Comparison of ENCODE assay signal across 13 mouse cellular contexts in the genomic region with DNA sequence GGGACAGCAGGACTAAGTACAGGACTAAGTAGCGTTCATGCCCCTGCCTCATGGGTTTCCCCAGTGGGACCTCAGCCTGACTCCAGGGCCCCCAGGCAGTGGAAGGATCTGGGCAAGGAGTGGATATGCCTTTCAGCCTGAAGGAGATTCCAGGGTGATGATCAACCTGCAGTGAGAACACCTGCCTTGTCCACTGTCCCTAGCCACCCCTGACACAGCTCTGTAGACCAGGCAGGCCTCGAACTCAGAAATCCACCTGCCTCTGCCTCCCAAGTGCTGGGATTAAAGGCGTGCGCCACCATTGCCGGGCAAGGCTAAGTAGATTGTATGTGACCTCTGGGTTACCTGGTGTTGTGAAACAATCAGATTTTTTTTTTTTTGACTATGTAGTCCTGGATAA. TPM values are rescaled to one million over a fixed set of nuclear protein-coding genes. Genes with fewer than 3 reads are reported as not detected.
DNase-seq lines count a peak whose midpoint lies in the region; ATAC-seq and TF ChIP-seq lines count a peak whose summit lies in the region.
"Had no signal": no experiment of that assay in that cellular context is flagged by ENCODE, and none has a peak within 500 bp of the region (broad histone marks: within the 10 kb centered on the region; RNA-seq: fewer than 3 reads in every experiment).

No protein-coding gene starts in this region.

- no peak for TF ChIP-seq CTCF in cerebellum, adult 2 months (IDR thresholded peaks at IDR 0.05; ENCODE audit: borderline replicate concordance, insufficient read depth, low read depth, low read length)

- peak in 1 of 2 experiments; percentile 55 for DNase-seq in cerebellum, adult 2 months
- DNase-seq in cerebellum, adult 8-10 months = no peak
- DNase-seq in kidney, adult 18-20 months = no peak
- DNase-seq in gastrocnemius, postnatal 25 days = no peak
- DNase-seq in right cerebral cortex, adult 18-20 months = no peak
- DNase-seq: gastrocnemius, postnatal 14 days; heart, postnatal 36 days; kidney, adult 11 months had no signal

- peak overlapping the region; percentile 95 for H3K27ac ChIP-seq in cerebellum, adult 2 months (ENCODE audit: insufficient read depth, low read length)
- H3K27ac ChIP-seq in kidney, embryonic 15.5 days = no peak overlapping the region
- no peak overlapping the region for H3K27ac ChIP-seq in hindbrain, embryonic 12.5 days
- H3K27ac ChIP-seq in neural tube, embryonic 13.5 days (replicated peaks) = no peak overlapping the region
- H3K27ac ChIP-seq: embryonic facial prominence, embryonic 15.5 days had no signal

- H3K9me3 ChIP-seq in kidney, embryonic 15.5 days (replicated peaks) = no peaks in the 10 kb centered on the region
- no peaks in the 10 kb centered on the region for H3K9me3 ChIP-seq in hindbrain, embryonic 12.5 days (replicated peaks)
- no peaks in the 10 kb centered on the region for H3K9me3 ChIP-seq in neural tube, embryonic 13.5 days
- H3K9me3 ChIP-seq: embryonic facial prominence, embryonic 15.5 days; heart, embryonic 12.5 days had no signal

- H3K36me3 ChIP-seq in kidney, embryonic 15.5 days = no peaks in the 10 kb centered on the region
- H3K36me3 ChIP-seq in hindbrain, embryonic 12.5 days = no peaks in the 10 kb centered on the region
- H3K36me3 ChIP-seq in neural tube, embryonic 13.5 days = no peaks in the 10 kb centered on the region
- H3K36me3 ChIP-seq: embryonic facial prominence, embryonic 15.5 days; heart, embryonic 12.5 days had no signal

- H3K4me1 ChIP-seq in cerebellum, adult 2 months (ENCODE audit: control insufficient read depth, insufficient read depth, low read length) = peaks cover 52% of the 10 kb centered on the region
- H3K4me1 ChIP-seq in kidney, embryonic 15.5 days = peaks cover 39% of the 10 kb centered on the region
- H3K4me1 ChIP-seq in hindbrain, embryonic 12.5 days = peaks cover 44% of the 10 kb centered on the region
- H3K4me1 ChIP-seq in neural tube, embryonic 13.5 days (replicated peaks) = peaks cover 46% of the 10 kb centered on the region

- H3K4me3 ChIP-seq in cerebellum, adult 2 months (replicated peaks; ENCODE audit: insufficient read depth, low read depth, low read length) = peak overlapping the region; percentile 85
- 0 out of 2 replicates have a peak overlapping the region, but pooled peaks have one; percentile 55 for H3K4me3 ChIP-seq in kidney, embryonic 15.5 days (replicated peaks)
- H3K4me3 ChIP-seq in hindbrain, embryonic 12.5 days = no peak overlapping the region
- peak overlapping the region; percentile 56; the same call in 1 of the 2 replicates for H3K4me3 ChIP-seq in neural tube, embryonic 13.5 days

- no peak for ATAC-seq in kidney, embryonic 15.5 days (replicated peaks; ENCODE audit: low FRiP score)
- ATAC-seq in hindbrain, embryonic 12.5 days (ENCODE audit: low FRiP score) = no peak
- ATAC-seq in neural tube, embryonic 13.5 days (ENCODE audit: low read depth) = no peak

- no peaks in the 10 kb centered on the region for H3K27me3 ChIP-seq in cerebellum, adult 2 months (ENCODE audit: control insufficient read depth, insufficient read depth, low read length)
- H3K27me3 ChIP-seq in kidney, embryonic 15.5 days = peaks cover 43% of the 10 kb centered on the region
- peaks cover 40% of the 10 kb centered on the region for H3K27me3 ChIP-seq in hindbrain, embryonic 12.5 days
- H3K27me3 ChIP-seq in neural tube, embryonic 13.5 days = peaks cover 22% of the 10 kb centered on the region
- H3K27me3 ChIP-seq: embryonic facial prominence, embryonic 15.5 days had no signal

- WGBS in cerebellum, adult 2 months = 35% methylated on average over 5 of the region's 5 CpGs
- WGBS in kidney, embryonic 15.5 days = 87% methylated on average over 5 of the region's 5 CpGs
- 91% methylated on average over 5 of the region's 5 CpGs for WGBS in hindbrain, embryonic 12.5 days
- 86% methylated on average over 5 of the region's 5 CpGs for WGBS in neural tube, embryonic 13.5 days

- H3K4me2 ChIP-seq in kidney, embryonic 15.5 days = no peak overlapping the region; the same call in 1 of the 2 replicates
- 0 out of 2 replicates have a peak overlapping the region, but pooled peaks have one; percentile 95 for H3K4me2 ChIP-seq in hindbrain, embryonic 12.5 days (replicated peaks)
- peak overlapping the region; percentile 72 for H3K4me2 ChIP-seq in neural tube, embryonic 13.5 days

- H3K9ac ChIP-seq in kidney, embryonic 15.5 days = no peak overlapping the region
- no peak overlapping the region for H3K9ac ChIP-seq in hindbrain, embryonic 12.5 days
- H3K9ac ChIP-seq in neural tube, embryonic 13.5 days = 0 out of 2 replicates have a peak overlapping the region, but pooled peaks have one; percentile 3
- H3K9ac ChIP-seq: embryonic facial prominence, embryonic 15.5 days had no signal

- no peak for TF ChIP-seq POLR2A in cerebellum, adult 2 months (IDR thresholded peaks at IDR 0.05; ENCODE audit: borderline replicate concordance, insufficient read depth, low read length)

RNA-seq across cellular contexts. Expression of a gene that starts 1.3 kb away (rescaled TPM):
- polyA plus RNA-seq in cerebellum, adult 2 months (2012; rRNA removed) = 396 and 425 TPM in 2 replicates
- polyA plus RNA-seq in kidney, embryonic 15.5 days (2015; fragmentation: Nextera tagmentation; extraction: Ambion mirVana) = 12.5 and 14.4 TPM in 2 replicates
- polyA plus RNA-seq in hindbrain, embryonic 12.5 days (2016; fragmentation: Nextera tagmentation; extraction: Ambion mirVana) = 17.1 and 19.8 TPM in 2 replicates
- polyA plus RNA-seq in neural tube, embryonic 13.5 days (2015; fragmentation: Nextera tagmentation; extraction: Ambion mirVana) = 39.5 and 51.2 TPM in 2 replicates
- 1 to 10 TPM; 8.0 to 9.4 TPM for total RNA-seq in gastrocnemius, postnatal 25 days (2021)
